Mouse (Mus musculus): ENCODE measurements around the gene Mta3.

GRCm38 (mm10) chr17:83658943-83659342 is 47.0 kb upstream of the Mta3 start:
- TF ChIP-seq CTCF (IDR thresholded peaks at IDR 0.05; ENCODE audit: extremely low read depth, insufficient read depth, insufficient read length, insufficient replicate concordance) (no peak), POLR2A (IDR thresholded peaks at IDR 0.05; ENCODE audit: low read depth, low read length) (no peak)
